Mouse (Mus musculus) bone marrow, adult 2 months (tissue): Measurements from ENCODE around the gene Pop7.

ENCODE experiments used
- CTCF ChIP-seq: fragments of 200-500 bp; IDR thresholded peaks from 2 replicates; pipeline ENCODE4 v1.5.1; 2011; ENCODE audit warnings: low read length, control low read depth; ENCODE audit not compliant: control insufficient read depth, insufficient read depth
- POLR2A ChIP-seq: fragments of 200-500 bp; IDR thresholded peaks from 2 replicates; pipeline ENCODE4 v1.6.1; 2011; ENCODE audit warnings: low read depth, mild to moderate bottlenecking, control low read depth, low read length, borderline replicate concordance; ENCODE audit not compliant: control insufficient read depth

GRCm38 (mm10) chr5:137539291-137539801 is 37.0 kb upstream of the Pop7 start:
- TF ChIP-seq POLR2A = no peak
- no peak for TF ChIP-seq CTCF
